In genomic region chr15:99768761-99769160, GRCm38 (mm10) we compare ENCODE assay signal across 15 mouse cellular contexts.
"Had no signal": no experiment of that assay in that cellular context is flagged by ENCODE, and none has a peak within 500 bp of the region (broad histone marks: within the 10 kb centered on the region; RNA-seq: fewer than 3 reads in every experiment).

No protein-coding gene starts in this region.

- H3K27ac ChIP-seq: lung, embryonic 15.5 days; macrophage; midbrain, embryonic 13.5 days; midbrain, embryonic 15.5 days; neural tube, embryonic 12.5 days had no signal

- DNase-seq: lung, adult 2 months; lung, postnatal 14 days; lung, postnatal 36 days; right cerebral cortex, postnatal 14 days; thymus, adult 18-20 months; thymus, postnatal 14 days; thymus, postnatal 36 days had no signal

- H3K4me3 ChIP-seq: lung, embryonic 15.5 days; megakaryocyte, embryonic 14.5 days; midbrain, embryonic 13.5 days; midbrain, embryonic 15.5 days; neural tube, embryonic 12.5 days had no signal

- H3K36me3 ChIP-seq: lung, embryonic 15.5 days had no signal

- H3K9ac ChIP-seq: lung, embryonic 15.5 days; midbrain, embryonic 13.5 days; midbrain, embryonic 15.5 days; neural tube, embryonic 12.5 days had no signal

- H3K9me3 ChIP-seq: lung, embryonic 15.5 days; midbrain, embryonic 13.5 days; midbrain, embryonic 15.5 days; neural tube, embryonic 12.5 days had no signal

- H3K27me3 ChIP-seq: lung, embryonic 15.5 days; megakaryocyte, embryonic 14.5 days; midbrain, embryonic 13.5 days; midbrain, embryonic 15.5 days; neural tube, embryonic 12.5 days had no signal

- H3K4me2 ChIP-seq: lung, embryonic 15.5 days; midbrain, embryonic 11.5 days; midbrain, embryonic 13.5 days; midbrain, embryonic 15.5 days; neural tube, embryonic 12.5 days had no signal

- ATAC-seq: lung, postnatal 0 days; midbrain, embryonic 13.5 days; midbrain, embryonic 15.5 days had no signal
